17 mouse cellular contexts compared by ENCODE assay signal in the genomic region with DNA sequence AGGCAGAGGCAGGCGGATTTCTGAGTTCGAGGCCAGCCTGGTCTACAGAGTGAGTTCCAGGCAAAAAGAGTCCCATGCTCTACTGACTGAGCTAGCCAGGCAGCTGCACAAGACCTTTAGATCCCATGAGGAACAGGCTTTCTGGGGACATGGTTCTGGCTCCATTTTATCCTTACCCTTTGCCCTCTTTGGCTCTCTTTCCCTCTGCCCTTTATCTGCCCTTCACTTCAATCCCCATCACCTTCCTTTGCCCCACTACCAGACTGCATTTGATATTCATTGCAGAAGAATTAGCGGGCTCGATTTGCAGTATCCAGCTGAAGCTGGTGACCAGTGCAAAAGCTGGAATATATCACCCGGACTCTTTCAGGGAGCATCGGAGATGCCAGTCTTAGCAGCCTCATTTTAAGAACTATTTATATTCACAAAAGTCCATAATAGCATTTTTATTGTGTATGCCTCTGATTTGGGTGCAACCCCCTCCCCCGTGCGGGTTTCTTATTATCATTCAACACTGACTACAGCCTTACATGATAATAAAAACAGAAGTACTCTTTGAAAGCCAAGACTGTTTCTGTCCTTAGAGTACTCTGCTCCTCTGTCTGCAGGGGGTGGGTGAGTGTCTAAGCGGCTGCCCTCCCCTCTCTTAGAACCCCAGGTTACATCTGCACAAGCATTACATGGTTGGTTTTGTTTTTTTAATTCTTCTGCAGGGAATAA. TPM values are rescaled to one million over a fixed set of nuclear protein-coding genes. Genes with fewer than 3 reads are reported as not detected.
"Had no signal": no experiment of that assay in that cellular context is flagged by ENCODE, and none has a peak within 500 bp of the region (broad histone marks: within the 10 kb centered on the region; RNA-seq: fewer than 3 reads in every experiment).

No protein-coding gene starts in this region.

- H3K9me3 ChIP-seq: lung, embryonic 15.5 days; midbrain, embryonic 12.5 days; neural tube, embryonic 12.5 days; stomach, embryonic 15.5 days had no signal

- H3K27me3 ChIP-seq: lung, embryonic 15.5 days; midbrain, embryonic 12.5 days; neural tube, embryonic 12.5 days; stomach, embryonic 15.5 days had no signal

- H3K4me1 ChIP-seq: lung, embryonic 15.5 days; megakaryocyte, embryonic 14.5 days; neural tube, embryonic 12.5 days; stomach, embryonic 15.5 days had no signal

- H3K9ac ChIP-seq: lung, embryonic 15.5 days; midbrain, embryonic 12.5 days; neural tube, embryonic 12.5 days; stomach, embryonic 15.5 days had no signal

- DNase-seq: lung, adult 2 months; lung, postnatal 14 days; lung, postnatal 36 days; midbrain, embryonic 14.5 days; right cerebral cortex, postnatal 14 days; thymus, adult 2 months; thymus, postnatal 36 days had no signal

- ATAC-seq: lung, postnatal 0 days; midbrain, embryonic 16.5 days had no signal

- H3K4me2 ChIP-seq: lung, embryonic 15.5 days; midbrain, embryonic 12.5 days; neural tube, embryonic 12.5 days; stomach, embryonic 15.5 days had no signal

- H3K36me3 ChIP-seq: lung, embryonic 15.5 days; midbrain, embryonic 12.5 days; neural tube, embryonic 12.5 days; stomach, embryonic 15.5 days had no signal

- H3K27ac ChIP-seq: lung, embryonic 15.5 days; macrophage; midbrain, embryonic 12.5 days; neural tube, embryonic 12.5 days; stomach, embryonic 15.5 days; stomach, postnatal 0 days had no signal

- H3K4me3 ChIP-seq: lung, embryonic 15.5 days; megakaryocyte, embryonic 14.5 days; midbrain, embryonic 12.5 days; neural tube, embryonic 12.5 days; stomach, embryonic 15.5 days had no signal

RNA-seq across cellular contexts. Expression of gene Megf11, which starts 24.0 kb away (rescaled TPM):
- total RNA-seq: megakaryocyte progenitor cell, adult 5-6 weeks had no signal
- polyA plus RNA-seq: macrophage had no signal
